Mouse (Mus musculus): ENCODE results near the gene Spock2.
"Not testable (repeated sequence)": the region's sequence is repeated elsewhere in the genome, so short reads cannot be mapped to it uniquely, and the experiment has no call there.

- not testable (repeated sequence) for TF ChIP-seq ZC3H11A (IDR thresholded peaks at IDR 0.05; ENCODE audit: low read depth, low read length); TAL1 (IDR thresholded peaks at IDR 0.05; ENCODE audit: low read length); CTCF (IDR thresholded peaks at IDR 0.05 in 2 of 3, conservative IDR thresholded peaks at IDR 0.05 in 1 of 3; ENCODE audit: control insufficient read depth in 1 of 3, insufficient read depth in 1 of 3, low read depth in 2 of 3, low read length in 3 of 3, poor library complexity in 1 of 3, severe bottlenecking in 1 of 3); ZNF384 (IDR thresholded peaks at IDR 0.05; ENCODE audit: low read depth, low read length); EP300 (IDR thresholded peaks at IDR 0.05; ENCODE audit: low read depth in 1 of 2, low read length in 2 of 2); MAFK (IDR thresholded peaks at IDR 0.05; ENCODE audit: borderline replicate concordance, low read depth, low read length); MYB (IDR thresholded peaks at IDR 0.05; ENCODE audit: low read depth, low read length); POLR2A (IDR thresholded peaks at IDR 0.05; ENCODE audit: control insufficient read depth in 1 of 2, insufficient read depth in 1 of 2, low read depth in 1 of 2, low read length in 2 of 2, poor library complexity in 1 of 2)
Measured at GRCm38 (mm10) chr10:60161397-60161796, 55.4 kb downstream of the Spock2 start.
